Mouse (Mus musculus): ENCODE results near the gene B3gnt8. TPM values are rescaled to one million over a fixed set of nuclear protein-coding genes. Genes with fewer than 3 reads are reported as not detected.

The B3gnt8 gene
- polyA plus RNA-seq, 1 experiment = 54.8 TPM

- DNase-seq (ENCODE audit: low read depth in 1 of 2, low spot score in 2 of 2) = peak in 1 of 2 experiments; percentile 2
- Histone ChIP-seq H3K4me1 (ENCODE audit: control insufficient read depth, insufficient read depth, insufficient read length) (peaks cover 8% of the 10 kb centered on the region), H3K4me3 (ENCODE audit: extremely low read depth, insufficient read depth, insufficient read length) (no peak overlapping the region), H3K27ac (ENCODE audit: insufficient read depth, low read length) (no peak overlapping the region), H3K36me3 (ENCODE audit: control insufficient read depth, insufficient read depth, low read length) (no peaks in the 10 kb centered on the region), H3K27me3 (ENCODE audit: control insufficient read depth, insufficient read depth, low read length) (no peaks in the 10 kb centered on the region)
- TF ChIP-seq POLR2A (IDR thresholded peaks at IDR 0.05; ENCODE audit: low read depth, low read length) = no peak
- no peak for TF ChIP-seq CTCF (IDR thresholded peaks at IDR 0.05; ENCODE audit: extremely low read depth, insufficient read depth, insufficient read length, insufficient replicate concordance)
- 44% methylated on average over 6 of the region's 6 CpGs for WGBS
These were observed 16.4 kb upstream of the B3gnt8 start for GRCm38 (mm10) chr7:25610056-25610455.

- TF ChIP-seq CTCF (IDR thresholded peaks at IDR 0.05; ENCODE audit: extremely low read depth, insufficient read depth, insufficient read length, insufficient replicate concordance) = no peak
- TF ChIP-seq POLR2A (IDR thresholded peaks at IDR 0.05; ENCODE audit: low read depth, low read length) = no peak
- Histone ChIP-seq H3K27me3 (ENCODE audit: control insufficient read depth, insufficient read depth, low read length) (no peaks in the 10 kb centered on the region), H3K36me3 (ENCODE audit: control insufficient read depth, insufficient read depth, low read length) (no peaks in the 10 kb centered on the region), H3K27ac (ENCODE audit: insufficient read depth, low read length) (no peak overlapping the region), H3K4me1 (ENCODE audit: control insufficient read depth, insufficient read depth, insufficient read length) (peaks cover 8% of the 10 kb centered on the region), H3K4me3 (ENCODE audit: extremely low read depth, insufficient read depth, insufficient read length) (no peak overlapping the region)
- no peak for DNase-seq (ENCODE audit: low read depth in 1 of 2, low spot score in 2 of 2)
- WGBS = 81% methylated on average over 7 of the region's 7 CpGs
These were observed 15.0 kb upstream of the B3gnt8 start for GRCm38 (mm10) chr7:25611501-25611900.

- 95% methylated on average over 5 of the region's 5 CpGs for WGBS
- Histone ChIP-seq H3K27ac (ENCODE audit: insufficient read depth, low read length) (no peak overlapping the region), H3K4me1 (ENCODE audit: control insufficient read depth, insufficient read depth, insufficient read length) (no peaks in the 10 kb centered on the region), H3K27me3 (ENCODE audit: control insufficient read depth, insufficient read depth, low read length) (no peaks in the 10 kb centered on the region), H3K4me3 (ENCODE audit: extremely low read depth, insufficient read depth, insufficient read length) (no peak overlapping the region), H3K36me3 (ENCODE audit: control insufficient read depth, insufficient read depth, low read length) (no peaks in the 10 kb centered on the region)
- DNase-seq (ENCODE audit: low read depth in 1 of 2, low spot score in 2 of 2) = no peak
- TF ChIP-seq POLR2A (IDR thresholded peaks at IDR 0.05; ENCODE audit: low read depth, low read length) = no peak
- TF ChIP-seq CTCF (IDR thresholded peaks at IDR 0.05; ENCODE audit: extremely low read depth, insufficient read depth, insufficient read length, insufficient replicate concordance) = no peak
These were observed 12.4 kb upstream of the B3gnt8 start for GRCm38 (mm10) chr7:25614086-25614485.

- Histone ChIP-seq H3K4me1 (ENCODE audit: control insufficient read depth, insufficient read depth, insufficient read length) (peaks cover 3% of the 10 kb centered on the region; the same call in 1 of the 2 replicates), H3K4me3 (ENCODE audit: extremely low read depth, insufficient read depth, insufficient read length) (no peak overlapping the region), H3K27ac (ENCODE audit: insufficient read depth, low read length) (no peak overlapping the region), H3K36me3 (ENCODE audit: control insufficient read depth, insufficient read depth, low read length) (no peaks in the 10 kb centered on the region), H3K27me3 (ENCODE audit: control insufficient read depth, insufficient read depth, low read length) (no peaks in the 10 kb centered on the region)
- TF ChIP-seq POLR2A (IDR thresholded peaks at IDR 0.05; ENCODE audit: low read depth, low read length) = no peak
- no peak for TF ChIP-seq CTCF (IDR thresholded peaks at IDR 0.05; ENCODE audit: extremely low read depth, insufficient read depth, insufficient read length, insufficient replicate concordance)
- peak in 1 of 2 experiments; percentile 3 for DNase-seq (ENCODE audit: low read depth in 1 of 2, low spot score in 2 of 2)
- WGBS = 90% methylated on average over 21 of the region's 21 CpGs
These were observed 11.4 kb upstream of the B3gnt8 start for GRCm38 (mm10) chr7:25614831-25615705.

- peak in 1 of 2 experiments; percentile 2 for DNase-seq (ENCODE audit: low read depth in 1 of 2, low spot score in 2 of 2)
- H3K4me1 ChIP-seq (ENCODE audit: control insufficient read depth, insufficient read depth, insufficient read length) = peaks cover 4% of the 10 kb centered on the region; the same call in 1 of the 2 replicates
- TF ChIP-seq CTCF (IDR thresholded peaks at IDR 0.05; ENCODE audit: extremely low read depth, insufficient read depth, insufficient read length, insufficient replicate concordance) (no peak), POLR2A (IDR thresholded peaks at IDR 0.05; ENCODE audit: low read depth, low read length) (no peak)
- no peak within 1 kb of the TSS for H3K4me3 ChIP-seq (ENCODE audit: extremely low read depth, insufficient read depth, insufficient read length)
- 81% methylated on average over 5 of the region's 5 CpGs for WGBS
- no peaks in the 10 kb centered on the region for H3K27me3 ChIP-seq (ENCODE audit: control insufficient read depth, insufficient read depth, low read length)
- no peak within 1 kb of the TSS for H3K27ac ChIP-seq (ENCODE audit: insufficient read depth, low read length)
- no peaks in the 10 kb centered on the region for H3K36me3 ChIP-seq (ENCODE audit: control insufficient read depth, insufficient read depth, low read length)
These were observed 10.8 kb upstream of the B3gnt8 start, which contains the start of gene Erich4 for GRCm38 (mm10) chr7:25615706-25616011. Gene Erich4, minus strand, starts transcription at chr7:25615892.

- TF ChIP-seq CTCF (IDR thresholded peaks at IDR 0.05; ENCODE audit: extremely low read depth, insufficient read depth, insufficient read length, insufficient replicate concordance) (no peak), POLR2A (IDR thresholded peaks at IDR 0.05; ENCODE audit: low read depth, low read length) (no peak)
- Histone ChIP-seq H3K4me3 (ENCODE audit: extremely low read depth, insufficient read depth, insufficient read length) (no peak overlapping the region), H3K27ac (ENCODE audit: insufficient read depth, low read length) (no peak overlapping the region), H3K4me1 (ENCODE audit: control insufficient read depth, insufficient read depth, insufficient read length) (peaks cover 4% of the 10 kb centered on the region; the same call in 1 of the 2 replicates), H3K36me3 (ENCODE audit: control insufficient read depth, insufficient read depth, low read length) (peaks cover 12% of the 10 kb centered on the region; the same call in 1 of the 2 replicates), H3K27me3 (ENCODE audit: control insufficient read depth, insufficient read depth, low read length) (no peaks in the 10 kb centered on the region)
- WGBS = 85% methylated on average over 10 of the region's 10 CpGs
- DNase-seq (ENCODE audit: low read depth in 1 of 2, low spot score in 2 of 2) = peak in 1 of 2 experiments; percentile 2
These were observed 8.9 kb upstream of the B3gnt8 start for GRCm38 (mm10) chr7:25617376-25618160.
